Mouse (Mus musculus) forebrain, embryonic 14.5 days (tissue): Measurements from ENCODE around the gene Cmtm3. TPM values are rescaled to one million over a fixed set of nuclear protein-coding genes. Genes with fewer than 3 reads are reported as not detected.

Experiments
- ATAC-seq: fragments of 200-750 bp; cut with Nextera tagmentation; 2 replicates; pipeline ENCODE4 v1.8.0; 2017; ENCODE audit warnings: mild to moderate bottlenecking, moderate library complexity
- DNase-seq: peaks from one replicate; pipeline ENCODE4 v3.0.0-alpha.2; 2015; ENCODE audit warnings: low spot score
- H3K27ac ChIP-seq: fragments of 300-500 bp; sonication (generic); 2 replicates; pipeline ENCODE4 v1.5.1; 2014; ENCODE audit warnings: low read depth, mild to moderate bottlenecking, control low read depth, low read length, moderate library complexity
- H3K27me3 ChIP-seq: fragments of 300-500 bp; sonication (generic); replicated peaks from 2 replicates; pipeline ENCODE4 v1.6.1; 2014; ENCODE audit warnings: low read length, control low read depth, mixed read lengths; ENCODE audit not compliant: control insufficient read depth, insufficient read depth
- H3K36me3 ChIP-seq: fragments of 300-500 bp; sonication (generic); 2 replicates; pipeline ENCODE4 v1.6.1; 2014; ENCODE audit warnings: low read length, control low read depth; ENCODE audit not compliant: control insufficient read depth, insufficient read depth
- H3K4me1 ChIP-seq: fragments of 300-500 bp; sonication (generic); 2 replicates; pipeline ENCODE4 v1.6.1; 2014; ENCODE audit warnings: antibody characterized with exemption, low read length, control low read depth; ENCODE audit not compliant: control insufficient read depth, insufficient read depth
- H3K4me2 ChIP-seq: fragments of 300-500 bp; sonication (generic); 2 replicates; pipeline ENCODE4 v1.6.1; 2014; ENCODE audit warnings: mild to moderate bottlenecking, control low read depth, low read length
- H3K4me3 ChIP-seq: fragments of 300-500 bp; sonication (generic); 2 replicates; pipeline ENCODE4 v1.5.1; 2014; ENCODE audit warnings: low read depth, low read length, control low read depth
- H3K9ac ChIP-seq: fragments of 300-500 bp; sonication (generic); 2 replicates; pipeline ENCODE4 v1.6.1; 2014; ENCODE audit warnings: mild to moderate bottlenecking, low read length, control low read depth, moderate library complexity
- H3K9me3 ChIP-seq: fragments of 300-500 bp; sonication (generic); replicated peaks from 2 replicates; pipeline ENCODE4 v1.6.1; 2016; ENCODE audit warnings: low read length, control low read depth, mixed read lengths; ENCODE audit not compliant: control insufficient read depth
- WGBS: fragments of 180-500 bp; shearing (Covaris S2); extraction: QIAGEN DNeasy Blood & Tissue Kit; methylation state at CpG from one replicate; pipeline ENCODE4 v1.1.7; 2014; 5-methylcytosine and 5-hydroxymethylcytosine counted together
- polyA plus RNA-seq: library from polyadenylated mRNA; unstranded; fragments of >200 nt; fragmentation: Nextera tagmentation; extraction: Ambion mirVana; gene quantifications from 2 replicates; pipeline ENCODE4 v1.2.1, GENCODE M21; 2014

Cmtm3 gene
- polyA plus RNA-seq, 1 experiment from 2014 or later = 38.8 TPM

DNA sequence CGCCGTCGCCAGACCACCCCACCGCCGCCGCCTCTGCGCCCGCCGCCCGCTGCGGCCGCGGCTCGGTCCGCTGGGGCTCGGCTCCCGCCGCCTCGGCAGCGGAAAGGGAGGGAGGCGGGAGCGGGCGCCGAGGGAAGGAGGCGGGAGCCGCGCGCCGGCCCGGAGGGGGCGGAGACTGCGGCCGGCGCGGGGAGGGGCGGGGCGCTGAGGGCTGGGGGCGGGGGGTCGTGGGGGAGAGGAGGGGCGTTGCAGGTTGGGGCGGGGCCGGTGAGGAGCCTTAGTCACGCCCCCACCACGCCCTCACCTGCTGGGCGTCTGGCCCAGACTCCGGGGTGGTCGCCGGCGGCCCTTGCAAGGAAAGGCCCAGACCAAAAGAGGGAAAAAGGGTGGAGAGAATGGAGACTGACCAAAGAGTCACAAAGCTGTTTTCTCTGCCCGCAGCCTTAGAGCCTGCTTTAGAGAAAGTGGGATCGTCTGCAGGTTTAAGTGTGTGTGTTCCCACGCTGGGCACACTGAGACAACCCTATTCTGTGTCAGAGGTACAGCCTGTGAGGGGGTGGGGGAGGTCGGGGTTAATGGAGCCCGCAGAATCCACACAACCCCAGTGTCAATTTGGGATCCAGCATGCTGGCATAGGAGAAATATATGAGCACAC, 56.6 kb downstream of the Cmtm3 start, which contains the start of gene Cmtm4:
TSS of gene Cmtm4 (minus strand) at position 105 of the 655 bp plus-strand sequence.
- ATAC-seq (peak; percentile 87), DNase-seq (peak; percentile 68)
- Histone ChIP-seq H3K9me3 (no peaks in the 10 kb centered on the region), H3K27me3 (no peaks in the 10 kb centered on the region), H3K4me1 (peaks cover 15% of the 10 kb centered on the region), H3K9ac (peak within 1 kb of the TSS; percentile 87), H3K4me3 (peak within 1 kb of the TSS; percentile 77), H3K27ac (peak within 1 kb of the TSS; percentile 68; the same call in 1 of the 2 replicates), H3K4me2 (peak within 1 kb of the TSS; percentile 94), H3K36me3 (no peaks in the 10 kb centered on the region)
- 6% methylated on average over 16 of the region's 54 CpGs for WGBS

Other genes with a start within 250 kb of the Cmtm3 start
- gene Cdh5, start 237.8 kb upstream of the Cmtm3 start, polyA plus RNA-seq = 13.6 and 13.7 TPM in 2 replicates
- gene Bean1, start 169.0 kb upstream of the Cmtm3 start, polyA plus RNA-seq = 1.8 and 2.3 TPM in 2 replicates
- 47.0 and 47.1 TPM in 2 replicates for gene Tk2, start 90.9 kb upstream of the Cmtm3 start, polyA plus RNA-seq
- gene Cklf, start 88.5 kb upstream of the Cmtm3 start, polyA plus RNA-seq = 22.2 and 26.8 TPM in 2 replicates
- gene Cmtm2a, start 46.2 kb upstream of the Cmtm3 start, polyA plus RNA-seq = not detected in 2 replicates
- gene Gm45711, start 29.3 kb upstream of the Cmtm3 start, polyA plus RNA-seq = not detected in 2 replicates
- not detected in 2 replicates for gene Cmtm1, start 29.3 kb upstream of the Cmtm3 start, polyA plus RNA-seq
- gene Gm11020, start 17.8 kb upstream of the Cmtm3 start, polyA plus RNA-seq = not detected in 2 replicates
- gene Cmtm2b, start 17.2 kb upstream of the Cmtm3 start, polyA plus RNA-seq = not detected in 2 replicates
- gene Cmtm4, start 56.4 kb downstream of the Cmtm3 start, polyA plus RNA-seq = 3.5 and 3.7 TPM in 2 replicates
- 61.1 and 74.0 TPM in 2 replicates for gene Dync1li2, start 103.6 kb downstream of the Cmtm3 start, polyA plus RNA-seq
- 0.12 and 0.15 TPM in 2 replicates for gene Terb1, start 170.5 kb downstream of the Cmtm3 start, polyA plus RNA-seq
- gene Nae1, start 195.2 kb downstream of the Cmtm3 start, polyA plus RNA-seq = 130 and 135 TPM in 2 replicates
- gene Car7, start 195.3 kb downstream of the Cmtm3 start, polyA plus RNA-seq = 1.1 and 1.2 TPM in 2 replicates